Mouse (Mus musculus): ENCODE data around the gene 9230102O04Rik. TPM values are rescaled to one million over a fixed set of nuclear protein-coding genes. Genes with fewer than 3 reads are reported as not detected.
A peak's percentile ranks its signal among the peaks of the same experiment; 100 is the strongest.

9230102O04Rik gene
- polyA plus RNA-seq (2015; fragmentation: Nextera tagmentation; extraction: Ambion mirVana) = not detected in 2 replicates

- DNase-seq (ENCODE audit: low spot score) = peak; percentile 67
- H3K36me3 ChIP-seq (ENCODE audit: control insufficient read depth, insufficient read depth, low read length) = no peaks in the 10 kb centered on the region
Observed at GRCm38 (mm10) chr2:9888913-9889650, at the start of gene 9230102O04Rik. 9230102O04Rik (minus strand) TSS chr2:9889540.

GRCm38 (mm10) chr2:9935965-9936364 is 46.6 kb upstream of the 9230102O04Rik start:
- no peaks in the 10 kb centered on the region for H3K4me1 ChIP-seq (replicated peaks; ENCODE audit: control insufficient read depth, insufficient read depth)
- ATAC-seq (ENCODE audit: low FRiP score, low TSS enrichment) = no peak
- H3K36me3 ChIP-seq (ENCODE audit: control insufficient read depth, insufficient read depth, low read length) = no peaks in the 10 kb centered on the region
- no peak overlapping the region for H3K27ac ChIP-seq (replicated peaks)
- no peaks in the 10 kb centered on the region for H3K9me3 ChIP-seq (ENCODE audit: control insufficient read depth, low read length)
- no peak for DNase-seq (ENCODE audit: low spot score)
- 40% methylated on average over 1 of the region's 1 CpGs for WGBS
- no peak overlapping the region for H3K4me3 ChIP-seq (ENCODE audit: low read depth, low read length)
- no peak overlapping the region for H3K4me2 ChIP-seq (replicated peaks; ENCODE audit: low read depth)
- no peak for TF ChIP-seq EP300 (optimal IDR thresholded peaks at IDR 0.05)
- TF ChIP-seq CTCF (IDR thresholded peaks at IDR 0.05; ENCODE audit: low read depth) = no peak
- H3K9ac ChIP-seq (ENCODE audit: low read length) = no peak overlapping the region
- H3K27me3 ChIP-seq (ENCODE audit: control insufficient read depth, insufficient read depth, low read length) = no peaks in the 10 kb centered on the region

More at GRCm38 (mm10) chr2:9888913-9889650, at the start of gene 9230102O04Rik:
- peak; percentile 85 for ATAC-seq (ENCODE audit: low FRiP score, low TSS enrichment)
- under 1% methylated on average over 30 of the region's 30 CpGs for WGBS
- TF ChIP-seq EP300 (optimal IDR thresholded peaks at IDR 0.05) = no peak
- TF ChIP-seq CTCF (IDR thresholded peaks at IDR 0.05; ENCODE audit: low read depth) = peak; percentile 72
- H3K4me2 ChIP-seq (replicated peaks; ENCODE audit: low read depth) = peak within 1 kb of the TSS; percentile 39
- H3K4me1 ChIP-seq (replicated peaks; ENCODE audit: control insufficient read depth, insufficient read depth) = no peaks in the 10 kb centered on the region; the same call in 1 of the 2 replicates
- no peak within 1 kb of the TSS for H3K27ac ChIP-seq (replicated peaks)
- H3K4me3 ChIP-seq (ENCODE audit: low read depth, low read length) = peak within 1 kb of the TSS; percentile 20
- no peak within 1 kb of the TSS for H3K9ac ChIP-seq (ENCODE audit: low read length)
- peaks cover 18% of the 10 kb centered on the region for H3K27me3 ChIP-seq (ENCODE audit: control insufficient read depth, insufficient read depth, low read length)
- H3K9me3 ChIP-seq (ENCODE audit: control insufficient read depth, low read length) = no peaks in the 10 kb centered on the region

GRCm38 (mm10) chr2:9926905-9927283 is 37.6 kb upstream of the 9230102O04Rik start:
- 73% methylated on average over 4 of the region's 4 CpGs for WGBS
- TF ChIP-seq CTCF (IDR thresholded peaks at IDR 0.05; ENCODE audit: low read depth) = no peak
- no peak for TF ChIP-seq EP300 (optimal IDR thresholded peaks at IDR 0.05)
- H3K36me3 ChIP-seq (ENCODE audit: control insufficient read depth, insufficient read depth, low read length) = no peaks in the 10 kb centered on the region

GRCm38 (mm10) chr2:9926194-9926904 is 37.0 kb upstream of the 9230102O04Rik start:
- DNase-seq (ENCODE audit: low spot score) = no peak
- 47% methylated on average over 7 of the region's 7 CpGs for WGBS
- Histone ChIP-seq H3K4me3 (ENCODE audit: low read depth, low read length) (no peak overlapping the region), H3K9ac (ENCODE audit: low read length) (no peak overlapping the region), H3K4me1 (replicated peaks; ENCODE audit: control insufficient read depth, insufficient read depth) (no peaks in the 10 kb centered on the region), H3K27me3 (ENCODE audit: control insufficient read depth, insufficient read depth, low read length) (no peaks in the 10 kb centered on the region), H3K4me2 (replicated peaks; ENCODE audit: low read depth) (no peak overlapping the region), H3K9me3 (ENCODE audit: control insufficient read depth, low read length) (no peaks in the 10 kb centered on the region), H3K27ac (replicated peaks) (no peak overlapping the region), H3K36me3 (ENCODE audit: control insufficient read depth, insufficient read depth, low read length) (no peaks in the 10 kb centered on the region)
- ATAC-seq (ENCODE audit: low FRiP score, low TSS enrichment) = 0 out of 2 replicates have a peak, but pooled peaks have one; percentile 18
- TF ChIP-seq EP300 (optimal IDR thresholded peaks at IDR 0.05) (no peak), CTCF (IDR thresholded peaks at IDR 0.05; ENCODE audit: low read depth) (peak; percentile 12; the same call in 1 of the 2 replicates)

More at GRCm38 (mm10) chr2:9926905-9927283, 37.6 kb upstream of the 9230102O04Rik start:
- Histone ChIP-seq H3K4me2 (replicated peaks; ENCODE audit: low read depth) (no peak overlapping the region), H3K9me3 (ENCODE audit: control insufficient read depth, low read length) (no peaks in the 10 kb centered on the region), H3K9ac (ENCODE audit: low read length) (no peak overlapping the region), H3K4me3 (ENCODE audit: low read depth, low read length) (no peak overlapping the region), H3K27me3 (ENCODE audit: control insufficient read depth, insufficient read depth, low read length) (no peaks in the 10 kb centered on the region), H3K4me1 (replicated peaks; ENCODE audit: control insufficient read depth, insufficient read depth) (no peaks in the 10 kb centered on the region), H3K27ac (replicated peaks) (no peak overlapping the region)
- no peak for DNase-seq (ENCODE audit: low spot score)
- no peak for ATAC-seq (ENCODE audit: low FRiP score, low TSS enrichment)

GRCm38 (mm10) chr2:9918691-9919471 is 29.5 kb upstream of the 9230102O04Rik start:
- H3K4me2 ChIP-seq (replicated peaks; ENCODE audit: low read depth) = 0 out of 2 replicates have a peak overlapping the region, but pooled peaks have one; percentile 11
- no peak overlapping the region for H3K9ac ChIP-seq (ENCODE audit: low read length)
- H3K36me3 ChIP-seq (ENCODE audit: control insufficient read depth, insufficient read depth, low read length) = 0 out of 2 replicates have a peak, but pooled peaks cover 2% of the 10 kb centered on the region
- 62% methylated on average over 17 of the region's 17 CpGs for WGBS
- peak overlapping the region; percentile 35; the same call in 1 of the 2 replicates for H3K27ac ChIP-seq (replicated peaks)
- no peak overlapping the region for H3K4me3 ChIP-seq (ENCODE audit: low read depth, low read length)
- H3K27me3 ChIP-seq (ENCODE audit: control insufficient read depth, insufficient read depth, low read length) = no peaks in the 10 kb centered on the region
- DNase-seq (ENCODE audit: low spot score) = peak; percentile 59
- H3K4me1 ChIP-seq (replicated peaks; ENCODE audit: control insufficient read depth, insufficient read depth) = no peaks in the 10 kb centered on the region
- no peaks in the 10 kb centered on the region for H3K9me3 ChIP-seq (ENCODE audit: control insufficient read depth, low read length)
- TF ChIP-seq CTCF (IDR thresholded peaks at IDR 0.05; ENCODE audit: low read depth) = no peak
- no peak for TF ChIP-seq EP300 (optimal IDR thresholded peaks at IDR 0.05)
- ATAC-seq (ENCODE audit: low FRiP score, low TSS enrichment) = peak; percentile 88

All from stomach, postnatal 0 days (tissue).